31 mouse cellular contexts compared by ENCODE assay signal in the genomic region with DNA sequence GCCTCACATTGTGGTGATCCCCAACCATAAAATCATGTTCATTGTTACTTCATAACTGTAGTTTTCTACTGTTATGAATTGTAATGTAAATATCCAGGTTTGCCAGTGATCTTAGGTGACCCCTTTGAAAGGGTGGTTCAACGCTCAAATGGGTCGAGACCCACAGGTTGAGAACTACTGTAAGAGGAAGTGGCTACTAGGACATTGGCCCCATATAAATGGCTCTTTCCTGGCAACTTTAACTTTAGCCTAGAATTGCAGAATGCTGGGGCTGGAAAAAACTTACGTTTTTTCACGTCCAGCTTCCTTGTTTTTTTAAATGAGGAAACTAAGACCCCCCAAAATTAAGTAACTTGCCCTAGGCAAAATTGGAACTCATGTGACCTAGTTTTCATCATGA. TPM values are rescaled to one million over a fixed set of nuclear protein-coding genes. Genes with fewer than 3 reads are reported as not detected.
"Had no signal": no experiment of that assay in that cellular context is flagged by ENCODE, and none has a peak within 500 bp of the region (broad histone marks: within the 10 kb centered on the region; RNA-seq: fewer than 3 reads in every experiment).

No protein-coding gene starts in this region.

- DNase-seq: kidney, adult 18-20 months; kidney, adult 9 months; kidney, postnatal 14 days; kidney, postnatal 4 days; left cerebral cortex, postnatal 4 days; lung, embryonic 14.5 days; lung, postnatal 4 days; retina, postnatal 1 day; thymus, adult 18-20 months; thymus, postnatal 14 days; thymus, postnatal 4 days had no signal

- H3K27ac ChIP-seq: limb, embryonic 12.5 days; limb, embryonic 15.5 days; liver, embryonic 15.5 days; midbrain, embryonic 10.5 days; midbrain, embryonic 13.5 days; neural tube, embryonic 13.5 days had no signal

- H3K4me1 ChIP-seq: limb, embryonic 12.5 days; limb, embryonic 15.5 days; liver, embryonic 15.5 days; midbrain, embryonic 10.5 days; midbrain, embryonic 13.5 days; neural tube, embryonic 13.5 days had no signal

- H3K36me3 ChIP-seq: limb, embryonic 12.5 days; limb, embryonic 15.5 days; liver, embryonic 15.5 days; midbrain, embryonic 10.5 days; midbrain, embryonic 13.5 days; neural tube, embryonic 13.5 days had no signal

- ATAC-seq: intestine, embryonic 16.5 days; midbrain, embryonic 13.5 days; midbrain, embryonic 16.5 days had no signal

- H3K9me3 ChIP-seq: limb, embryonic 12.5 days; limb, embryonic 15.5 days; liver, embryonic 15.5 days; megakaryocyte, embryonic 14.5 days; midbrain, embryonic 10.5 days; midbrain, embryonic 13.5 days; neural tube, embryonic 13.5 days had no signal

- H3K4me2 ChIP-seq: limb, embryonic 12.5 days; limb, embryonic 15.5 days; liver, embryonic 11.5 days; liver, embryonic 15.5 days; lung, embryonic 14.5 days; midbrain, embryonic 13.5 days; neural tube, embryonic 13.5 days had no signal

- H3K9ac ChIP-seq: limb, embryonic 12.5 days; limb, embryonic 15.5 days; liver, embryonic 15.5 days; lung, embryonic 14.5 days; midbrain, embryonic 13.5 days; neural tube, embryonic 13.5 days had no signal

- H3K27me3 ChIP-seq: limb, embryonic 12.5 days; limb, embryonic 15.5 days; liver, embryonic 15.5 days; megakaryocyte, embryonic 14.5 days; midbrain, embryonic 13.5 days; neural tube, embryonic 13.5 days had no signal

- H3K4me3 ChIP-seq: limb, embryonic 12.5 days; limb, embryonic 15.5 days; liver, embryonic 15.5 days; megakaryocyte, embryonic 14.5 days; midbrain, embryonic 10.5 days; midbrain, embryonic 13.5 days; myocyte; neural tube, embryonic 13.5 days had no signal

RNA-seq across cellular contexts. Expression of gene Tex12, which starts 6.2 kb away (rescaled TPM):
- total RNA-seq: layer of hippocampus, adult 18-20 months; layer of hippocampus, postnatal 14 days; left cerebral cortex, adult 8-10 months; left cerebral cortex, postnatal 14 days; left cerebral cortex, postnatal 4 days; monocyte, adult 5-6 weeks; neutrophil, adult 5-6 weeks had no signal
- polyA plus RNA-seq: intestine, embryonic 16.5 days; kidney, embryonic 16.5 days; limb, embryonic 12.5 days; limb, embryonic 15.5 days; liver, embryonic 11.5 days; liver, embryonic 15.5 days; lung, embryonic 14.5 days; myocyte; neural tube, embryonic 13.5 days; small intestine, adult 2 months; spleen, adult 2 months had no signal
